Mouse (Mus musculus) layer of hippocampus, adult 2 months (tissue): ENCODE data around the gene Unk. TPM values are rescaled to one million over a fixed set of nuclear protein-coding genes. Genes with fewer than 3 reads are reported as not detected.

Experiments
- DNase-seq, 2 experiments: peaks; one replicate each; pipeline ENCODE4 v3.0.0; 2022; ENCODE audit warnings: low spot score in 2 of 2
- H3K27ac ChIP-seq: fragments of 200-600 bp; 2 replicates; pipeline ENCODE4 v1.8.1; 2022
- H3K4me3 ChIP-seq: fragments of 200-600 bp; 2 replicates; pipeline ENCODE4 v1.8.1; 2022; ENCODE audit warnings: mild to moderate bottlenecking
- CTCF ChIP-seq: fragments of 200-600 bp; conservative IDR thresholded peaks from 2 replicates; pipeline ENCODE4 v1.8.1; 2022; ENCODE audit warnings: antibody characterized with exemption, mild to moderate bottlenecking, moderate library complexity
- total RNA-seq, 2 experiments: library from RNA; stranded (reverse); gene quantifications; 2 replicates each; pipeline ENCODE4 v1.2.3; 2021

Unk gene
- total RNA-seq, 2 experiments from 2014 or later: 26.3 to 30.8 TPM

- DNase-seq: no peak
- no peak for TF ChIP-seq CTCF
- H3K27ac ChIP-seq: peak overlapping the region; percentile 60; the same call in 1 of the 2 replicates
- peak overlapping the region; percentile 52 for H3K4me3 ChIP-seq
Measured at GRCm38 (mm10) chr11:116004186-116004823, 25.8 kb upstream of the Unk start.

- DNase-seq: peak; percentile 49 to 69
- H3K27ac ChIP-seq: peak overlapping the region; percentile 60
- H3K4me3 ChIP-seq: peak overlapping the region; percentile 52
- peak; percentile 75 for TF ChIP-seq CTCF
Measured at GRCm38 (mm10) chr11:116004840-116005700, 25.1 kb upstream of the Unk start.

GRCm38 (mm10) chr11:116005701-116006419 lies 24.3 kb upstream of the Unk start:
- Histone ChIP-seq H3K4me3 (no peak overlapping the region), H3K27ac (peak overlapping the region; percentile 60; the same call in 1 of the 2 replicates)
- TF ChIP-seq CTCF: no peak
- DNase-seq: no peak

- no peak for DNase-seq
- TF ChIP-seq CTCF: no peak
- no peak overlapping the region for H3K4me3 ChIP-seq
Measured at GRCm38 (mm10) chr11:116007095-116007850, 22.8 kb upstream of the Unk start.

GRCm38 (mm10) chr11:116008411-116008810 lies 21.7 kb upstream of the Unk start:
- Histone ChIP-seq H3K27ac (no peak overlapping the region), H3K4me3 (no peak overlapping the region)
- DNase-seq: no peak
- no peak for TF ChIP-seq CTCF

More at GRCm38 (mm10) chr11:116007095-116007850, 22.8 kb upstream of the Unk start:
- no peak overlapping the region for H3K27ac ChIP-seq

- TF ChIP-seq CTCF: no peak
- Histone ChIP-seq H3K4me3 (no peak overlapping the region), H3K27ac (no peak overlapping the region)
- DNase-seq: no peak
Measured at GRCm38 (mm10) chr11:116008832-116009375, 21.2 kb upstream of the Unk start.

- H3K4me3 ChIP-seq: no peak overlapping the region
- no peak for TF ChIP-seq CTCF
- DNase-seq: no peak
- no peak overlapping the region for H3K27ac ChIP-seq
Measured at GRCm38 (mm10) chr11:116009661-116010060, 20.5 kb upstream of the Unk start.

- TF ChIP-seq CTCF: no peak
- no peak for DNase-seq
- H3K4me3 ChIP-seq: no peak overlapping the region
- H3K27ac ChIP-seq: no peak overlapping the region
Measured at GRCm38 (mm10) chr11:116010146-116010545, 20.0 kb upstream of the Unk start.

GRCm38 (mm10) chr11:116010948-116011347 lies 19.2 kb upstream of the Unk start:
- no peak for TF ChIP-seq CTCF
- no peak for DNase-seq
- Histone ChIP-seq H3K4me3 (no peak overlapping the region), H3K27ac (no peak overlapping the region)

GRCm38 (mm10) chr11:116011529-116012261 lies 18.4 kb upstream of the Unk start:
- Histone ChIP-seq H3K4me3 (peak overlapping the region; percentile 80), H3K27ac (peak overlapping the region; percentile 52; the same call in 1 of the 2 replicates)
- DNase-seq: no peak
- no peak for TF ChIP-seq CTCF

GRCm38 (mm10) chr11:116012262-116012947 lies 17.7 kb upstream of the Unk start, which contains the start of gene Galk1:
TSS of gene Galk1 (minus strand) at chr11:116012719.
- no peak for TF ChIP-seq CTCF

More at GRCm38 (mm10) chr11:116012262-116012947, 17.7 kb upstream of the Unk start, which contains the start of gene Galk1:
- Histone ChIP-seq H3K4me3 (peak within 1 kb of the TSS; percentile 80), H3K27ac (peak within 1 kb of the TSS; percentile 52)
- DNase-seq: peak; percentile 71 to 79
